Mouse (Mus musculus) MN1 (cell line): ENCODE data around the gene Ccn1.

Experiments
- DNase-seq: peaks from one replicate; pipeline ENCODE4 v3.0.0-alpha.2; 2016; ENCODE audit warnings: low spot score

Gene Ccn1

DNA sequence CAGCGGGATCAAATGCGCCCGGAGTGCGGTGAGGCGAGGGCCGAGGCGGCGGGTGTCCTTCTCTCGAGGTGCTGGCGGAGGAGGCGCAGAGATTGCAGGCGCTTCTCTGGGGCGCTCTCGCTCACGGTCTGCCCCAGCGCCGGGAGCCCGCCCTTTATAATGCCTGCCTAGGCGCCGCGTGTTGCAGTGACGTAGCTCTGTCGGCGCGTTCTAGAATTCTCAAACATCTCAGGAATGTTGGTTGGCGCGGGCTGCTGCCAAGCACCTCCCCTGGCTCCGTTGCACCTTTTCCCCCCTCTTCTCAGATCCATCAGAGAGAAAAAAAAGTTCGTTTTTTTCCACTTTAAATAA is at the start of gene Ccn1:
Ccn1 (minus strand) TSS at position 130 of the 351 bp plus-strand sequence.
- DNase-seq, result no peak

DNA sequence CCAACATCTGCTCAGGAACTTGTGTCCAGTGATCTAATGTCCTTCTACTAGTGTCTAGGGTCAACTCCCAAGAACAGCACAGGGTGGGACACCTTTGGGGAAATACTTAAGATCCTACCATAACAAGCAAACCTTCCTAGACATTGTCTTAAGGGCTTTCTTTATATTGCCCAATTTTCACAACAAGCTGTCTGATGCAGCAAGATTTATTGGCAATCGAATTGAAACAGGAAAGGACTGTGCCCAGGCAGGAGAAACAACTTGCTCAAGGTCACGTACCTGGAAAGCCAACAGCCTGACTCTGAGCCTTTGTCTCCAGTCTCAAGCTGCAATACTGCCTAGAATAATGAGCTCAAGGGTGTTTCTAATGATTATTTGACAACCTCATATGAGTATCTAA is 43.6 kb upstream of the Ccn1 start:
- DNase-seq, result no peak

DNA sequence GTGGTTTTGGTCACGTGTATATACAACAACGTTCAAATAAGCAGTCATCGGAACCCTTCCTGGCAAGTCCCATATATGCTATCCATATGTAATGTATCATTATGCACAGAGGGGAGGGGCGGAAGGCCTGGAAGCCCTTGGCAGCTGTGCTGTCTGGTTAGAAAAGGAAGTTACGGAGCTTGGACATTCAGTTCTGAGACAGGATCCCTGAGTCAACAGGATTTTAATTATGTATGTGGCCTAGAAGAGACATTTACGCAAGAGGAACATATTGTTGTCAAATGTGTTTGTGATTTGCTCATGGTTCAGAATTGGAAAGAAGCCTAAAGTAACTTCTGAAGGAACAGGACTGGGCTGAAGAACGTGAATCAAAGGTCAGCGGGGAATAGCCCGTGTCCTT is 42.3 kb upstream of the Ccn1 start:
- no peak for DNase-seq

GRCm38 (mm10) chr3:145691415-145691814 is 41.6 kb upstream of the Ccn1 start:
- DNase-seq, result no peak

DNA sequence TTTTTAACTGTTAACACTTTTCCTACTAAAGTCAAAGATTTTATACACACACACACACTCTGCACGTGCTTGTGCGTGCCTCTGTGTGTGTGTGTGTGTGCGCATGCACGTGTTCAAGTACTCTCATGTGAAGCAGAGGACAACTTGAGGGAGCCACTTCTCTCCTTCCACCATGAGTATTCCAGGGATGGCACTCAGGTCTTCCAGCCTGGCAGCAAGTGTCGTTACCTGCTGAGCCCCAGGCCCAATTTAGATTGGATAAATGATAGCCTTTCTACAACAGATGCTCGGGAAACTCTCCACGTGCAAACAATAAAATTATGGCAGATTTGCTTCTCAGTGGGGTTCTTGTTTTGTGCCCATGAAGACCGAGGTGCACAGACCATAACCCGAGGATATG is 39.5 kb upstream of the Ccn1 start:
- no peak for DNase-seq

- DNase-seq, result no peak
Measured at GRCm38 (mm10) chr3:145687836-145688235, 38.1 kb upstream of the Ccn1 start.

GRCm38 (mm10) chr3:145684604-145685441 is 35.0 kb upstream of the Ccn1 start:
- no peak for DNase-seq

- no peak for DNase-seq
Measured at GRCm38 (mm10) chr3:145684201-145684600, 34.4 kb upstream of the Ccn1 start.

- DNase-seq, result no peak
Measured at GRCm38 (mm10) chr3:145681348-145681935, 31.7 kb upstream of the Ccn1 start.

DNA sequence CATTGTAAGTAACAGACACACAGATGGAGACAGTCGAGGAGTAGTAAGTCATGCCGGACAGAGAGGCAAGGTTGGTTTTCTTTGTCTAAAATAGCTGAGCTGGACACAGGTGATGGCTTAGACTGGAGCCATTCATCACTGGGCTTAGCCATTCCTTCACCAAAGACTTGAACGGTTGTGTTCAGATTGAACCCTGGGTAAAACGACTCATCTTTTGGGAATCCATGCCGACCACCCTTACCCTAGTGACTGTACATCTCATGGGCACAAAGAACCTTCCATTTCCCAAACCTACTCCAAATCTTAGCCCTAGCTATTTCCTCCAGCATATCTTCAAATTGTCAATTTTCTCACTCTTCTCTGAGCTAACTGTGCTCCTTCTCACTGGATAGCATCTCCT is 30.9 kb upstream of the Ccn1 start:
- DNase-seq, result no peak

GRCm38 (mm10) chr3:145676212-145676611 is 26.4 kb upstream of the Ccn1 start:
- DNase-seq, result peak; percentile 8

DNA sequence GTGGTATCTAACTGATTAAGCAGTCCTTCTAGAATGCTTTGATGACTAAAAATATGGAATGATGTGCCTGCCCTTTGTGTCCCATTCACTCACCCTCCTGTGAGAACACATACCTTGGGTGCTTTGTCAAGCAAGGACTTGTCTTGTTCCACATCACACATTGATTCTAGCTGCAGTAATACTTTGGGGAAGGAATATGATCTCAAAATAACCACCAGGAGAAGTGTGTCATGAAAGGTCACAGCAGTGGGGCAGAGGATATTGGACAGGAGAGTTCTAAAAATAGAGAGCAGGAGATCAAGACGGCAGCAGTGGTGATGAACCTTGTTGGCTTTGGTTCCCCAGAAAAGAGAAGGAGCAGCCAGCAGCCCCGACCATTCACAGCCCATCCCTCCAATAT is 25.0 kb upstream of the Ccn1 start:
- DNase-seq, result no peak

DNA sequence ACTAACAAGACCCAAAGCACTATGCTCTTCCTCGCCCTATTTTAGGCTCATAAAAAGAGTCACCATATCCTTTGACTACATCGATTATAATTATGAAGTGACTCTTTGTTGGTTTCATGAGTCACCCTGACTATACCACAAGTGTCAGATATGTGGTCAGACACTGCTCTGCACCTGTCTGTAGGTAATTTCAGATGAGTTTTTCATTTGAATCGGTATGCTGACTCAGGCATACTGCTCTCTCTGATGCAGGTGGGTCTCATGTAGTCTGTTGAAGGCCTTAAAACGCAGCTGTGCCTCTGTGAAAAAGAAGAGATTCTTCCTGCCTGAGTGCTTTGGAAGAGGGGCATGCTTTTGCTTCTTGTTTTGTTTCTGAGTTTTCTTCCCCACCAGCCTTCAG is 16.6 kb upstream of the Ccn1 start:
- DNase-seq, result no peak

DNA sequence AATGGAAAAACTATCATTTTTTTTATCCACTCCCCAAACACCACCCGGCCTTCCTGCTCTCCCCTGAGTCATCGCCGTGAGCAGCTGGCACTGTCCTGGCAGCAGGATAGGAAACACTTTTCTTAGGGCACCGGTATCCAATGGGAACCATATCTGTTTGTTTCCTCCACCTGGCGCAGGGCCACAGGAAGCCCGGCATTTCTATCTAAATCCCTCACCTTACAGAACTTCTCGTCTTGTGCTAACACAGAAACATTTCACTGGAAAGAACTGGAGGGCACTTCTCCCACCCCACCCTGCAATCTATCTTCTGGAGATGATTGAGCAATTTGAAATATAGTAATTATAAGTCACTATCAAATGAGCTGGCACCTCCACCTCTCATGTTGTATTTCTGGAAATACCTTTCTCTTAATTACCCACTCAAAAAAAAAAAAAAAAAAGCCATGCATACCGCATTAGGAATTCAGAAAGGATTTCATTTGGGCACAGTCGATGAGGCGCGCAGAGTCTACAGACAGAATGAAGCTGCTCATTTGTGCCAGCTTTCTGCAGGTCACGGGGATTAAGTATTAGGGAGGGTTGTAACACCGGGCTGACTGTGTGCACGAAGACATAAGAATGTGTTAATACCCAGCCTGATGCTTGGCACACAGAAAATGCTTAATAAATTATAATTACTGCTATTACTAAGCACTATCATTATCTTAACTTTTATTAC is 7.4 kb upstream of the Ccn1 start:
- DNase-seq, result peak; percentile 54

DNA sequence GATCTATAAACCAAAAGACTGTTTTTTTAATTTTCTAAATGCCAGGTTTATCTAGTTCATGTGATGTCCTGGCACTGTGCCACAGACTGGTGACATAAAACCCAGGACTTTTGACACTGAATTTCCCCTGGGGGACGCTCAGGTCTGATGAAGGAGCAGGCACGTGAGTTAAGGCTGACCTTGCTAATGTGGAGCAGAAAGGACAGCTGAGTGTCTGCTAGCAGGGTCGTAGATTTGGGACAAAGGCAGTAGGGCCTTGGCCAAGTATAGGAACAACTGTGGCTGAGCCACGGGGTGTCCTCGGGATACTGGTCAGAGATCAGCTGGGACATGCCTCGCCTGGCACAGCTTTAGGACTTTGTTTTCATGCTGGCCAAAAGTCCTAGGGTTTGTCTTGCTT is 5.2 kb upstream of the Ccn1 start:
- DNase-seq, result no peak

DNA sequence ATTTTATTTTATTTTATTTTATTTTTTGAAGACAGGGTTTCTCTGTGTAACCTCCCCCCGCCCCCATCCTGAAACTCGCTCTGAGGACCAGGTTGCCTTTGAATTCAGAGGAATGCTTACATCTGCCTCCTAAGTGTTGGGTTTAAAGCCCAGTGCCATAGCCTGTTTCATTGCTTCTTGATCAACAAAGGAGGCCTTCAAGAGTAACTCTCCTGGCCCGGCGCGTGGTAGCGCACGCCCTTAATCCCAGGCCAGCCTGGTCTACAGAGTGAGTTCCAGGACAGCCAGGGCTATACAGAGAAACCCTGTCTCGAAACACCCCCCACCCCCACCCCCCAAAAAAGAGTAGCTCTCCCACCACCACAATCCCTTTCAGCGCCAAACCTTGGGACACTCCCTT is 4.2 kb upstream of the Ccn1 start:
- no peak for DNase-seq

- peak; percentile 88 for DNase-seq
Measured at GRCm38 (mm10) chr3:145653191-145653940, 3.6 kb upstream of the Ccn1 start.

- peak; percentile 33 for DNase-seq
Measured at GRCm38 (mm10) chr3:145652322-145653131, 2.7 kb upstream of the Ccn1 start.

DNA sequence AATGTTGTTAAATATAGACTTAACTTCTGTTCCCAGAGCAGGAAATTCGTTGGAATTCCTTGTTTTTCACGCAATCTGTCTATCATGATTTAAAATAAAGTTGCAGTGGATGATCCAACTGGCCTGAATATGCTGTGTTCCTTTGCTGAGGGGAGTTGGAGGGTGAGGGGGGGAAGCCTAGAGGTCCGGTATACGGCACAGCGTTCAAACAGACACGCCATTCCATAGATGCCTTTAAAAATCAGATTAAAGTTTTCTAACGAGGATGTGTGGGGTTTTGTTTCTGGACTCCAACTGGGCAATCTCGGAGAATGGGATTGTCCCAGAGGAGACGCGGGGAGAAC is 2.2 kb upstream of the Ccn1 start:
- DNase-seq, result no peak

DNA sequence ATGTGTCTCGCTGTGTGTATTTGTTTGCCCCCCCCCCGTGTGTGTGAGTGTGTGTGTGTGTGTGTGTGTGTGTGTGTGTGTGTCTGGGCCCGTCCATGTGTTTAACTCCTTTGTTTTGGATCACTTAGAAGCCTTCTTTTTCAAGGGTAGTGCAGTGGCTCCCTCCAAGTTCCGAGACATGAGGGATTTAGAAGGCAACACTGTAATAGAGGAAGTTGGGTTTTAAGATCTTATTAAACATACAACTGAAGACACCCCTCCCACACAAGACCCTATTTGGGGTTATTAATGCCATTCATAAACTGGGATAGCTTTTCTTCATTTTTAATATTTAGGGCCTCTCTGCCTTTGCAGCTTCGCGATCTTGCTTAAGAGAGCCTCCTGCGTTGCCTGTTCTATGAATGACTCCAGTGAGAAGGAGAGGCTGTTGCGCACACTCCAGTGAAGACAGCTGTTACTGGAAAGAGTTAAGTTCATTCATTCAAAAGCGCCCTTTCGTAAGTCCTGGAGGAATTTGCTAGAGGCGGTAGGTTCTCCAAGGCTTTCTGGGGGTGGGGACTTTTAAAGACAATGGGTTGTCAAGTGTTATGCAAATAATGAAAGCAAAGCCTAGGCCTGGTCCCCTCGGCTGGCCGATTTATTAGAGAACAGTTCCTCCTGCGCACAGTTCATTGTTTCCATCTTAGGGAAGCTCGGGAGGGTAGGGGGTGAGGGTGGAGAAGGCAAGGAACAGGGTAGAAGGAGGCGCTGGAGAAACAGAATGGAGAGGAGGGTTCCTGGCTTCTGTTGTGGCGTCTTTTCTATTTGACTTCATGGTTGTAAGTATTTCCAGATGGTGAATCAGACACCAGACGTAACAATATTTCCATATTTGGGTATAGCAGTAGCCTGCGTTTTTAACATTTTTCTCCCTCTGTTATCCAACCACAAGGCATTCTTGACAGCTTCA is 1.5 kb upstream of the Ccn1 start:
- peak; percentile 41 for DNase-seq
